Mouse (Mus musculus) kidney, adult 2 months (tissue): ENCODE measurements around the gene Praf2. TPM values are rescaled to one million over a fixed set of nuclear protein-coding genes. Genes with fewer than 3 reads are reported as not detected.

Experiments
- DNase-seq: peaks from one replicate; pipeline ENCODE4 v3.0.0; 2021
- H3K27ac ChIP-seq: fragments of 200-500 bp; 2 replicates; pipeline ENCODE4 v1.5.1; 2012; ENCODE audit warnings: low read depth, low read length, control low read depth, inconsistent platforms; ENCODE audit not compliant: insufficient read depth
- H3K27me3 ChIP-seq: fragments of 200-500 bp; replicated peaks from 2 replicates; pipeline ENCODE4 v1.6.1; 2012; ENCODE audit warnings: mild to moderate bottlenecking, moderate library complexity, low read length, inconsistent platforms; ENCODE audit not compliant: control insufficient read depth, insufficient read depth
- H3K36me3 ChIP-seq: fragments of 200-500 bp; 2 replicates; pipeline ENCODE4 v1.6.1; 2012; ENCODE audit warnings: mild to moderate bottlenecking, moderate library complexity, low read length, inconsistent platforms; ENCODE audit not compliant: control insufficient read depth, insufficient read depth
- H3K4me1 ChIP-seq: fragments of 200-500 bp; 2 replicates; pipeline ENCODE4 v1.6.1; 2011; ENCODE audit warnings: low read length; ENCODE audit not compliant: control insufficient read depth, insufficient read depth
- H3K4me3 ChIP-seq: fragments of 200-500 bp; 2 replicates; pipeline ENCODE4 v1.5.1; 2011; ENCODE audit warnings: mild to moderate bottlenecking, low read depth, low read length, control low read depth; ENCODE audit not compliant: insufficient read depth
- CTCF ChIP-seq: fragments of 200-500 bp; conservative IDR thresholded peaks from 2 replicates; pipeline ENCODE4 v1.5.1; 2011; ENCODE audit warnings: low read depth, mild to moderate bottlenecking, control low read depth, low read length, moderate library complexity, mixed read lengths; ENCODE audit not compliant: insufficient read depth, insufficient read length
- POLR2A ChIP-seq: fragments of 200-500 bp; IDR thresholded peaks from one replicate; pipeline ENCODE4 v1.6.1; 2011; ENCODE audit warnings: low read depth, low read length, control low read depth
- WGBS: fragments of 180-500 bp; shearing (Covaris S2); methylation state at CpG from one replicate; pipeline ENCODE4 v1.1.7; 2018; 5-methylcytosine and 5-hydroxymethylcytosine counted together
- polyA plus RNA-seq: library from polyadenylated mRNA; depleted of rRNA; stranded (reverse); fragments of >200 nt; gene quantifications from 2 replicates; pipeline ENCODE4 v1.2.3, GENCODE M21; 2012; rRNA removed

Praf2 gene
- polyA plus RNA-seq, result 33.8 and 40.9 TPM in 2 replicates

DNA sequence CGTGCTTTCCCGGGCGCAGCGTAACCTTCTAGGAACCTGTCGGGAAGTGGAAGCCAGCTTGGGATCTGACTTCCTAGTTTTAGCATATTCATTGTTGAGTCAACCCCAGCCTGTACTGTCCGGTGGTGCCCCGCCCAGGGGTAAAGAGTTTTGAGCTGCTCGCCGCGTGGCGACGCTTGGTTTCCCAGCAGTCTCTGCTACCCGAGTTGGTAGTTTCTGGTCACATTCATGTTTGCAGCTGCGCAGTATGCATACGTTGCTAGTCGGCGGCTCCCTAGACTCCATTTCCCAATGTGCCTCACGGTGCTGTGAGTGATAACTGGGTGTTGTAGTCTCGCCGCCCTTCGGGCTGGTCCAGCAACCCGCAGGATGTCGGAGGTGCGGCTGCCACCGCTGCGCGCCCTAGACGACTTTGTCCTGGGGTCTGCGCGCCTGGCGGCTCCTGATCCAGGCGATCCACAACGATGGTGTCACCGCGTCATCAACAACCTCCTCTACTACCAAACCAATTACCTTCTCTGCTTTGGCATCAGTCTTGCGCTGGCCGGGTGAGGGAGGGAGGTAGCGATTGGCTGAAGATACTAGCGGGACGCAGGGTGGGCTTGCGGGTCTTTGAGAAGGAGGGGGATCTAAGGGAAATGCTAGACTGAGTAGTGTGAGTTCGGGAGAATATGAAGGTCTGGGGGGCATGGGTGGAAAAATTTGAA lies at the start of gene Praf2:
TSS of gene Praf2 (plus strand) at position 225 of the 707 bp plus-strand sequence.
- 0 out of 2 replicates have a peak, but pooled peaks cover 3% of the 10 kb centered on the region for H3K4me1 ChIP-seq
- no peak within 1 kb of the TSS; the same call in 1 of the 2 replicates for H3K27ac ChIP-seq
- no peaks in the 10 kb centered on the region for H3K27me3 ChIP-seq
- TF ChIP-seq POLR2A (no peak), CTCF (no peak)
- H3K36me3 ChIP-seq, result no peaks in the 10 kb centered on the region
- 2% methylated on average over 42 of the region's 42 CpGs for WGBS
- DNase-seq, result peak; percentile 91
- H3K4me3 ChIP-seq, result peak within 1 kb of the TSS; percentile 71

- H3K27me3 ChIP-seq, result no peaks in the 10 kb centered on the region
- no peak for TF ChIP-seq POLR2A
- no peak overlapping the region for H3K27ac ChIP-seq
- no peaks in the 10 kb centered on the region for H3K36me3 ChIP-seq
- no peaks in the 10 kb centered on the region for H3K4me1 ChIP-seq
- DNase-seq, result no peak
- H3K4me3 ChIP-seq, result no peak overlapping the region
- WGBS, result 32% methylated on average over 3 of the region's 3 CpGs
Measured at GRCm38 (mm10) chrX:7678986-7679385, 49.3 kb upstream of the Praf2 start.

- peak; percentile 96 for DNase-seq
- no peaks in the 10 kb centered on the region for H3K36me3 ChIP-seq
- H3K27ac ChIP-seq, result peak overlapping the region; percentile 81; the same call in 1 of the 2 replicates
- H3K4me3 ChIP-seq, result peak overlapping the region; percentile 49
- H3K27me3 ChIP-seq, result no peaks in the 10 kb centered on the region
- TF ChIP-seq CTCF, result peak; percentile 65
- TF ChIP-seq POLR2A, result no peak
- 10% methylated on average over 15 of the region's 27 CpGs for WGBS
- no peaks in the 10 kb centered on the region for H3K4me1 ChIP-seq
Measured at GRCm38 (mm10) chrX:7679405-7680056, 48.7 kb upstream of the Praf2 start.

- Histone ChIP-seq H3K4me3 (peak overlapping the region; percentile 41), H3K27me3 (no peaks in the 10 kb centered on the region), H3K36me3 (no peaks in the 10 kb centered on the region), H3K27ac (peak overlapping the region; percentile 74), H3K4me1 (no peaks in the 10 kb centered on the region)
- WGBS, result 10% methylated on average over 12 of the region's 12 CpGs
- TF ChIP-seq POLR2A, result no peak
- TF ChIP-seq CTCF, result no peak
- no peak for DNase-seq
Measured at GRCm38 (mm10) chrX:7680057-7680412, 48.2 kb upstream of the Praf2 start.

- H3K27ac ChIP-seq, result peak within 1 kb of the TSS; percentile 74
- H3K4me3 ChIP-seq, result peak within 1 kb of the TSS; percentile 41
- H3K36me3 ChIP-seq, result no peaks in the 10 kb centered on the region
- H3K27me3 ChIP-seq, result no peaks in the 10 kb centered on the region
- WGBS, result 28% methylated on average over 14 of the region's 14 CpGs
- H3K4me1 ChIP-seq, result no peaks in the 10 kb centered on the region
- peak; percentile 81 for DNase-seq
- TF ChIP-seq CTCF, result no peak
- TF ChIP-seq POLR2A, result no peak
Measured at GRCm38 (mm10) chrX:7680864-7681263, 47.4 kb upstream of the Praf2 start, which contains the start of gene Magix. Gene Magix (minus strand): TSS chrX:7681251.

GRCm38 (mm10) chrX:7688321-7688720 lies 39.9 kb upstream of the Praf2 start:
- H3K4me1 ChIP-seq, result no peaks in the 10 kb centered on the region
- H3K4me3 ChIP-seq, result no peak overlapping the region
- 100% methylated on average over 2 of the region's 2 CpGs for WGBS
- DNase-seq, result no peak
- H3K27ac ChIP-seq, result no peak overlapping the region
- H3K27me3 ChIP-seq, result no peaks in the 10 kb centered on the region
- TF ChIP-seq POLR2A (no peak), CTCF (no peak)
- no peaks in the 10 kb centered on the region for H3K36me3 ChIP-seq

DNA sequence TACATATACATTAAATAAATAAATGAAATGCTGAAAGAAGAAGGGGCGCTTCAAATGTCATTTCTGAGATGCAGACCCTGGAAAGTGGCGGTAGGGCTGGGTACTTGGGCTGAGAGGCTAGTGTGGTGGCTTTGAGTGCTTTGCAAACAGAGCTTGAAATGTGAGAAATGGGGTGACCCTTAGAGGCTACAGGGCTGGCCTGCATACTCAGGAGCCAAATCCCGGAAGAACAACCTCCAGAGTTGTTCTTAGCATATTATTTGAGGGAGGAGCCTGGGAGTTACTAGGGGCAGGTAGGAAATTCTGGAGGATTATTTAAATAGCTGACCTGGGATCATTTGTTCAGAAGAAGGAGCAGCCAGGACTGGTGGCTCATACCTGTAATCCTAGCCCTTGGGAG lies 37.8 kb upstream of the Praf2 start:
- H3K4me3 ChIP-seq, result no peak overlapping the region
- no peaks in the 10 kb centered on the region for H3K27me3 ChIP-seq
- whole genome bisulfite sequencing, result 71% methylated on average over 3 of the region's 3 CpGs
- no peaks in the 10 kb centered on the region for H3K4me1 ChIP-seq
- no peaks in the 10 kb centered on the region for H3K36me3 ChIP-seq
- TF ChIP-seq CTCF (no peak), POLR2A (no peak)
- H3K27ac ChIP-seq, result no peak overlapping the region
- no peak for DNase-seq
